Mouse (Mus musculus): ENCODE measurements around the gene Slc25a26. TPM values are rescaled to one million over a fixed set of nuclear protein-coding genes. Genes with fewer than 3 reads are reported as not detected.

The Slc25a26 gene
- polyA plus RNA-seq, 1 experiment: 4.6 TPM

- TF ChIP-seq CTCF (IDR thresholded peaks at IDR 0.05; ENCODE audit: control insufficient read depth, insufficient read depth, insufficient read length): no peak
- TF ChIP-seq FOSL1 (IDR thresholded peaks at IDR 0.05; ENCODE audit: insufficient read depth, low read length, poor library complexity, severe bottlenecking): no peak
- no peak for TF ChIP-seq MYOD1 (IDR thresholded peaks at IDR 0.05; ENCODE audit: control insufficient read depth, insufficient read length, low read depth)
- no peak for TF ChIP-seq CEBPB (IDR thresholded peaks at IDR 0.05; ENCODE audit: low read depth)
- no peak for TF ChIP-seq USF1 (IDR thresholded peaks at IDR 0.05; ENCODE audit: low read depth)
- no peak for TF ChIP-seq MAX (IDR thresholded peaks at IDR 0.05)
- TF ChIP-seq MYOG (IDR thresholded peaks at IDR 0.05; ENCODE audit: control insufficient read depth, extremely low read depth, insufficient read length): no peak
Measured at GRCm38 (mm10) chr6:94575526-94576166, 75.5 kb downstream of the Slc25a26 start.

DNA sequence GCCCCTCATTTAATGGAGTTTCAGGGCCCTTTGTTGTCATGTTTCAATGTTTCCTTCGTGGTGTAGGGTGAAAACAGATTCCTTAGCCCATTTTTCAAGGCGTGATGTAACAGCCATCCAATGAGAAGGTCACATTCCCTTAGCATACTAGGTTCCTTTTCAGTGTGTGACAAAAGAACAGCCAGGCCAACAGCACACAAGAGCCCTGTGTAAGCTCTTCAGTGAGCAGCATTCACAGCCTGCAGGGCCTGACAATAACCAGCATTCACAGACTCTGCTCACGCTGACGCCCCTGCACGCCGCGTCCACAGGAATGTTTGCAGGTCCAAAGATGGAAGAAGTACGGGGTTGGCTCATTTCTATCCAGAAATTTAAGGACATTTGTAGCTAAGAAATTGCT lies 77.9 kb downstream of the Slc25a26 start:
- no peak for TF ChIP-seq CTCF (IDR thresholded peaks at IDR 0.05; ENCODE audit: control insufficient read depth, insufficient read depth, insufficient read length)
- TF ChIP-seq MYOD1 (IDR thresholded peaks at IDR 0.05; ENCODE audit: control insufficient read depth, insufficient read length, low read depth): no peak

More at GRCm38 (mm10) chr6:94575526-94576166, 75.5 kb downstream of the Slc25a26 start:
- Histone ChIP-seq H3K4me3 (ENCODE audit: insufficient read depth, poor library complexity, severe bottlenecking) (no peak overlapping the region), H3ac (ENCODE audit: control insufficient read depth, insufficient read length, low read depth) (no peak overlapping the region), H3K79me3 (ENCODE audit: low read depth) (no peaks in the 10 kb centered on the region), H3K79me2 (ENCODE audit: control insufficient read depth, insufficient read depth) (no peaks in the 10 kb centered on the region), H3K36me3 (ENCODE audit: control insufficient read depth, insufficient read depth) (no peaks in the 10 kb centered on the region), H3K27me3 (ENCODE audit: control insufficient read depth, insufficient read depth, insufficient read length) (no peaks in the 10 kb centered on the region)

DNA sequence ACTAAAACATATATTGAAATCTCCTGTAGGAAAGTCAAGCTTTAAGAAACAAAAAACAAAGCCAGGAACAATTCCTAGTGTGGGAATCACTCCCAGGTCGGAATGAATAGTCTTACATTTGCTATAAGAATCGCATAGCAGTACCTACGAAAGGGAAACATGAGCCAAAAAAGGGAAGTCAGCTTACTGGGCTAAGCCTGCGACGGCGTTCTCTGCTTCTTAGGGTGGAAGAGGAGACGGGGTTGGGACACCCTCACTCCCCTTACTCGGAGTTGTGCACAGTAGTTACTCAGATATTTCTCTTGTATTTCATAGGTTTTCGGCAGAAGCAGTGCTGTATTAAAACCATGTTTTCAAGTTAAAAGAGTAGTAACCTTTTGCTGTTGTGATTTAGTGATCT lies 81.9 kb downstream of the Slc25a26 start:
- Histone ChIP-seq H3ac (ENCODE audit: control insufficient read depth, insufficient read length, low read depth) (no peak overlapping the region), H3K4me3 (ENCODE audit: insufficient read depth, poor library complexity, severe bottlenecking) (no peak overlapping the region), H3K79me3 (ENCODE audit: low read depth) (no peaks in the 10 kb centered on the region), H3K36me3 (ENCODE audit: control insufficient read depth, insufficient read depth) (no peaks in the 10 kb centered on the region), H3K27me3 (ENCODE audit: control insufficient read depth, insufficient read depth, insufficient read length) (no peaks in the 10 kb centered on the region), H3K79me2 (ENCODE audit: control insufficient read depth, insufficient read depth) (no peaks in the 10 kb centered on the region)
- TF ChIP-seq CEBPB (IDR thresholded peaks at IDR 0.05; ENCODE audit: low read depth): no peak
- TF ChIP-seq USF1 (IDR thresholded peaks at IDR 0.05; ENCODE audit: low read depth): no peak
- no peak for TF ChIP-seq CTCF (IDR thresholded peaks at IDR 0.05; ENCODE audit: control insufficient read depth, insufficient read depth, insufficient read length)
- no peak for TF ChIP-seq FOSL1 (IDR thresholded peaks at IDR 0.05; ENCODE audit: insufficient read depth, low read length, poor library complexity, severe bottlenecking)
- TF ChIP-seq MAX (IDR thresholded peaks at IDR 0.05): no peak
- no peak for TF ChIP-seq MYOD1 (IDR thresholded peaks at IDR 0.05; ENCODE audit: control insufficient read depth, insufficient read length, low read depth)
- no peak for TF ChIP-seq MYOG (IDR thresholded peaks at IDR 0.05; ENCODE audit: control insufficient read depth, extremely low read depth, insufficient read length)

More for the DNA sequence above, 77.9 kb downstream of the Slc25a26 start:
- no peak overlapping the region for H3ac ChIP-seq (ENCODE audit: control insufficient read depth, insufficient read length, low read depth)
- H3K27me3 ChIP-seq (ENCODE audit: control insufficient read depth, insufficient read depth, insufficient read length): no peaks in the 10 kb centered on the region
- no peaks in the 10 kb centered on the region for H3K79me3 ChIP-seq (ENCODE audit: low read depth)
- H3K4me3 ChIP-seq (ENCODE audit: insufficient read depth, poor library complexity, severe bottlenecking): no peak overlapping the region
- no peaks in the 10 kb centered on the region for H3K36me3 ChIP-seq (ENCODE audit: control insufficient read depth, insufficient read depth)
- H3K79me2 ChIP-seq (ENCODE audit: control insufficient read depth, insufficient read depth): no peaks in the 10 kb centered on the region

DNA sequence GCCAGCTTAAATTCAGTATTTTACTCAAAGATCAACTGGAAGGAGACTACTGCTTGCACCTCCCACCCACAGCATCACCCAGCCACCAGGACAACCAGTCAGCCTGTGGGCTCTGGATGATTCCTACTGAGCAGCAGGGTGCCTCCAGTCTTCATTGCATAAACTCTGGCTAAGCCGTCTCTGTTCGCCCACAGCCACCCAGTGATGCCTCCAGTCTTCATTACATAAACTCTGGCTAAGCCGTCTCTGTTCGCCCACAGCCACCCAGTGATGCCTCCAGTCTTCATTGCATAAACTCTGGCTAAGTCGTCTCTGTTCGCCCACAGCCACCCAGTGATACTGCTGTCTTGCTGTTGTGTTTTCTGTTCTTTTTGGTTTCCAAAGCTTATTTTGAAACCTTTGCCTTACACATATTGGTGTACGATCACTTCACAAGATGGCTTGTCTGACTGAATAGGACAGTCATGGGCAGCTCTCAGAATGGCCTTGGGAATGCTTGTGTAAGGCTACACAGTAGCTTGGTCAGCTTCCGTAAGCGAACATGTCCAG lies 84.1 kb downstream of the Slc25a26 start:
- no peak overlapping the region for H3K4me3 ChIP-seq (ENCODE audit: insufficient read depth, poor library complexity, severe bottlenecking)
- H3ac ChIP-seq (ENCODE audit: control insufficient read depth, insufficient read length, low read depth): no peak overlapping the region
- no peaks in the 10 kb centered on the region for H3K27me3 ChIP-seq (ENCODE audit: control insufficient read depth, insufficient read depth, insufficient read length)
- H3K36me3 ChIP-seq (ENCODE audit: control insufficient read depth, insufficient read depth): no peaks in the 10 kb centered on the region
- H3K79me2 ChIP-seq (ENCODE audit: control insufficient read depth, insufficient read depth): no peaks in the 10 kb centered on the region
- no peaks in the 10 kb centered on the region for H3K79me3 ChIP-seq (ENCODE audit: low read depth)
- TF ChIP-seq USF1 (IDR thresholded peaks at IDR 0.05; ENCODE audit: low read depth): no peak
- TF ChIP-seq CEBPB (IDR thresholded peaks at IDR 0.05; ENCODE audit: low read depth): no peak
- no peak for TF ChIP-seq MYOG (IDR thresholded peaks at IDR 0.05; ENCODE audit: control insufficient read depth, extremely low read depth, insufficient read length)
- no peak for TF ChIP-seq CTCF (IDR thresholded peaks at IDR 0.05; ENCODE audit: control insufficient read depth, insufficient read depth, insufficient read length)
- TF ChIP-seq FOSL1 (IDR thresholded peaks at IDR 0.05; ENCODE audit: insufficient read depth, low read length, poor library complexity, severe bottlenecking): no peak
- TF ChIP-seq MYOD1 (IDR thresholded peaks at IDR 0.05; ENCODE audit: control insufficient read depth, insufficient read length, low read depth): no peak
- TF ChIP-seq MAX (IDR thresholded peaks at IDR 0.05): no peak

- Histone ChIP-seq H3K36me3 (ENCODE audit: control insufficient read depth, insufficient read depth) (no peaks in the 10 kb centered on the region), H3K79me3 (ENCODE audit: low read depth) (no peaks in the 10 kb centered on the region), H3K4me3 (ENCODE audit: insufficient read depth, poor library complexity, severe bottlenecking) (no peak overlapping the region), H3K79me2 (ENCODE audit: control insufficient read depth, insufficient read depth) (no peaks in the 10 kb centered on the region), H3ac (ENCODE audit: control insufficient read depth, insufficient read length, low read depth) (no peak overlapping the region), H3K27me3 (ENCODE audit: control insufficient read depth, insufficient read depth, insufficient read length) (no peaks in the 10 kb centered on the region)
- TF ChIP-seq MYOD1 (IDR thresholded peaks at IDR 0.05; ENCODE audit: control insufficient read depth, insufficient read length, low read depth) (no peak), FOSL1 (IDR thresholded peaks at IDR 0.05; ENCODE audit: insufficient read depth, low read length, poor library complexity, severe bottlenecking) (no peak)
Measured at GRCm38 (mm10) chr6:94584976-94585375, 84.8 kb downstream of the Slc25a26 start.

GRCm38 (mm10) chr6:94588365-94588764 lies 88.2 kb downstream of the Slc25a26 start:
- no peak for TF ChIP-seq CTCF (IDR thresholded peaks at IDR 0.05; ENCODE audit: control insufficient read depth, insufficient read depth, insufficient read length)
- TF ChIP-seq CEBPB (IDR thresholded peaks at IDR 0.05; ENCODE audit: low read depth): no peak
- no peak for TF ChIP-seq FOSL1 (IDR thresholded peaks at IDR 0.05; ENCODE audit: insufficient read depth, low read length, poor library complexity, severe bottlenecking)
- no peak for TF ChIP-seq MAX (IDR thresholded peaks at IDR 0.05)
- TF ChIP-seq MYOD1 (IDR thresholded peaks at IDR 0.05; ENCODE audit: control insufficient read depth, insufficient read length, low read depth): no peak
- no peak for TF ChIP-seq MYOG (IDR thresholded peaks at IDR 0.05; ENCODE audit: control insufficient read depth, extremely low read depth, insufficient read length)
- TF ChIP-seq USF1 (IDR thresholded peaks at IDR 0.05; ENCODE audit: low read depth): no peak
- Histone ChIP-seq H3K79me3 (ENCODE audit: low read depth) (no peaks in the 10 kb centered on the region), H3K4me3 (ENCODE audit: insufficient read depth, poor library complexity, severe bottlenecking) (no peak overlapping the region), H3ac (ENCODE audit: control insufficient read depth, insufficient read length, low read depth) (no peak overlapping the region), H3K79me2 (ENCODE audit: control insufficient read depth, insufficient read depth) (no peaks in the 10 kb centered on the region), H3K27me3 (ENCODE audit: control insufficient read depth, insufficient read depth, insufficient read length) (no peaks in the 10 kb centered on the region), H3K36me3 (ENCODE audit: control insufficient read depth, insufficient read depth) (no peaks in the 10 kb centered on the region)
